Mouse (Mus musculus) hindbrain, embryonic 15.5 days (tissue): ENCODE data around the gene Slc39a10. TPM values are rescaled to one million over a fixed set of nuclear protein-coding genes. Genes with fewer than 3 reads are reported as not detected.

Source experiments
- ATAC-seq: fragments of 200-750 bp; cut with Nextera tagmentation; 2 replicates; pipeline ENCODE4 v1.8.0; 2017; ENCODE audit warnings: low read depth, moderate number of reproducible peaks, moderate TSS enrichment; ENCODE audit not compliant: low FRiP score
- H3K27ac ChIP-seq: fragments of 300-500 bp; sonication (generic); replicated peaks from 2 replicates; pipeline ENCODE4 v1.5.1; 2015; ENCODE audit warnings: mild to moderate bottlenecking, inconsistent platforms
- H3K27me3 ChIP-seq: fragments of 300-500 bp; sonication (generic); 2 replicates; pipeline ENCODE4 v1.6.1; 2015; ENCODE audit warnings: control low read depth, inconsistent platforms
- H3K36me3 ChIP-seq: fragments of 300-500 bp; sonication (generic); 2 replicates; pipeline ENCODE4 v1.6.1; 2015; ENCODE audit warnings: control low read depth, inconsistent platforms
- H3K4me1 ChIP-seq: fragments of 300-500 bp; sonication (generic); replicated peaks from 2 replicates; pipeline ENCODE4 v1.6.1; 2015; ENCODE audit warnings: control low read depth, inconsistent platforms
- H3K4me2 ChIP-seq: fragments of 300-500 bp; sonication (generic); 2 replicates; pipeline ENCODE4 v1.6.1; 2015; ENCODE audit warnings: moderate library complexity, mild to moderate bottlenecking, inconsistent platforms
- H3K4me3 ChIP-seq: fragments of 300-500 bp; sonication (generic); 2 replicates; pipeline ENCODE4 v1.5.1; 2015; ENCODE audit warnings: mild to moderate bottlenecking, inconsistent platforms
- H3K9ac ChIP-seq: fragments of 300-500 bp; sonication (generic); 2 replicates; pipeline ENCODE4 v1.6.1; 2015; ENCODE audit warnings: inconsistent platforms
- H3K9me3 ChIP-seq: fragments of 300-500 bp; sonication (generic); 2 replicates; pipeline ENCODE4 v1.6.1; 2016; ENCODE audit warnings: control low read depth, inconsistent platforms
- WGBS: fragments of 180-500 bp; shearing (Covaris S2); methylation state at CpG from one replicate; pipeline ENCODE4 v1.1.7; 2015; 5-methylcytosine and 5-hydroxymethylcytosine counted together
- polyA plus RNA-seq: library from polyadenylated mRNA; unstranded; fragments of >200 nt; fragmentation: Nextera tagmentation; extraction: Ambion mirVana; gene quantifications from 2 replicates; pipeline ENCODE4 v1.2.1, GENCODE M21; 2015

Gene Slc39a10
- 58.6 and 65.9 TPM in 2 replicates for polyA plus RNA-seq

- Histone ChIP-seq H3K27ac (no peak within 1 kb of the TSS), H3K36me3 (no peaks in the 10 kb centered on the region), H3K27me3 (no peaks in the 10 kb centered on the region), H3K4me2 (no peak within 1 kb of the TSS), H3K9ac (no peak within 1 kb of the TSS), H3K4me3 (no peak within 1 kb of the TSS), H3K4me1 (no peaks in the 10 kb centered on the region), H3K9me3 (no peaks in the 10 kb centered on the region)
- WGBS: 68% methylated on average over 3 of the region's 3 CpGs
- no peak for ATAC-seq
Measured at GRCm38 (mm10) chr1:46892752-46893151, at the start of gene Slc39a10. Slc39a10 (minus strand) TSS chr1:46892852.

GRCm38 (mm10) chr1:46939295-46939694 lies 46.6 kb upstream of the Slc39a10 start:
- no peak for ATAC-seq
- Histone ChIP-seq H3K27me3 (no peaks in the 10 kb centered on the region), H3K27ac (no peak overlapping the region), H3K36me3 (no peaks in the 10 kb centered on the region), H3K9ac (no peak overlapping the region), H3K4me1 (no peaks in the 10 kb centered on the region), H3K9me3 (no peaks in the 10 kb centered on the region), H3K4me3 (no peak overlapping the region), H3K4me2 (no peak overlapping the region)
- WGBS: 88% methylated on average over 2 of the region's 2 CpGs

GRCm38 (mm10) chr1:46937641-46938040 lies 45.0 kb upstream of the Slc39a10 start:
- H3K27ac ChIP-seq: no peak overlapping the region
- H3K4me1 ChIP-seq: no peaks in the 10 kb centered on the region
- ATAC-seq: no peak
- WGBS: 83% methylated on average over 2 of the region's 2 CpGs
- H3K4me3 ChIP-seq: no peak overlapping the region
- no peak overlapping the region for H3K9ac ChIP-seq
- no peak overlapping the region for H3K4me2 ChIP-seq
- no peaks in the 10 kb centered on the region for H3K9me3 ChIP-seq
- no peaks in the 10 kb centered on the region for H3K27me3 ChIP-seq
- no peaks in the 10 kb centered on the region for H3K36me3 ChIP-seq

GRCm38 (mm10) chr1:46927104-46927503 lies 34.5 kb upstream of the Slc39a10 start:
- Histone ChIP-seq H3K9ac (no peak overlapping the region), H3K4me2 (no peak overlapping the region), H3K36me3 (no peaks in the 10 kb centered on the region), H3K27me3 (no peaks in the 10 kb centered on the region), H3K4me1 (no peaks in the 10 kb centered on the region), H3K27ac (no peak overlapping the region), H3K4me3 (no peak overlapping the region), H3K9me3 (no peaks in the 10 kb centered on the region)
- ATAC-seq: no peak

GRCm38 (mm10) chr1:46926239-46926638 lies 33.6 kb upstream of the Slc39a10 start:
- H3K4me1 ChIP-seq: no peaks in the 10 kb centered on the region
- 77% methylated on average over 3 of the region's 3 CpGs for WGBS
- H3K9ac ChIP-seq: no peak overlapping the region
- no peak overlapping the region for H3K27ac ChIP-seq
- no peaks in the 10 kb centered on the region for H3K27me3 ChIP-seq
- no peak overlapping the region for H3K4me3 ChIP-seq
- no peaks in the 10 kb centered on the region for H3K9me3 ChIP-seq
- H3K4me2 ChIP-seq: no peak overlapping the region
- ATAC-seq: no peak
- H3K36me3 ChIP-seq: no peaks in the 10 kb centered on the region

- H3K4me2 ChIP-seq: no peak overlapping the region
- no peaks in the 10 kb centered on the region for H3K36me3 ChIP-seq
- H3K4me3 ChIP-seq: no peak overlapping the region
- H3K27me3 ChIP-seq: no peaks in the 10 kb centered on the region
- no peaks in the 10 kb centered on the region for H3K9me3 ChIP-seq
- H3K9ac ChIP-seq: no peak overlapping the region
- H3K27ac ChIP-seq: no peak overlapping the region
- no peak for ATAC-seq
- no peaks in the 10 kb centered on the region for H3K4me1 ChIP-seq
Measured at GRCm38 (mm10) chr1:46924992-46925391, 32.3 kb upstream of the Slc39a10 start.

- Histone ChIP-seq H3K27me3 (no peaks in the 10 kb centered on the region), H3K27ac (no peak overlapping the region), H3K36me3 (no peaks in the 10 kb centered on the region), H3K9ac (no peak overlapping the region), H3K4me2 (no peak overlapping the region), H3K4me3 (no peak overlapping the region), H3K4me1 (no peaks in the 10 kb centered on the region), H3K9me3 (no peaks in the 10 kb centered on the region)
- ATAC-seq: no peak
- WGBS: 86% methylated on average over 7 of the region's 7 CpGs
Measured at GRCm38 (mm10) chr1:46922904-46923303, 30.3 kb upstream of the Slc39a10 start.

- Histone ChIP-seq H3K9ac (no peak overlapping the region), H3K4me1 (no peaks in the 10 kb centered on the region), H3K9me3 (no peaks in the 10 kb centered on the region), H3K27ac (no peak overlapping the region), H3K4me3 (no peak overlapping the region), H3K36me3 (no peaks in the 10 kb centered on the region), H3K27me3 (no peaks in the 10 kb centered on the region), H3K4me2 (no peak overlapping the region)
- ATAC-seq: no peak
Measured at GRCm38 (mm10) chr1:46921630-46922029, 29.0 kb upstream of the Slc39a10 start.

GRCm38 (mm10) chr1:46916237-46916636 lies 23.6 kb upstream of the Slc39a10 start:
- H3K36me3 ChIP-seq: no peaks in the 10 kb centered on the region
- H3K27me3 ChIP-seq: no peaks in the 10 kb centered on the region
- no peaks in the 10 kb centered on the region for H3K4me1 ChIP-seq
- H3K4me2 ChIP-seq: no peak overlapping the region
- H3K9ac ChIP-seq: no peak overlapping the region
- no peak for ATAC-seq
- H3K9me3 ChIP-seq: no peaks in the 10 kb centered on the region
- H3K4me3 ChIP-seq: no peak overlapping the region
- no peak overlapping the region for H3K27ac ChIP-seq

- no peaks in the 10 kb centered on the region for H3K27me3 ChIP-seq
- no peak for ATAC-seq
- H3K9me3 ChIP-seq: no peaks in the 10 kb centered on the region
- 60% methylated on average over 1 of the region's 1 CpGs for WGBS
- no peaks in the 10 kb centered on the region for H3K36me3 ChIP-seq
- H3K4me3 ChIP-seq: no peak overlapping the region
- H3K9ac ChIP-seq: no peak overlapping the region
- no peaks in the 10 kb centered on the region for H3K4me1 ChIP-seq
- H3K4me2 ChIP-seq: no peak overlapping the region
- H3K27ac ChIP-seq: no peak overlapping the region
Measured at GRCm38 (mm10) chr1:46914349-46914748, 21.7 kb upstream of the Slc39a10 start.

GRCm38 (mm10) chr1:46912506-46913156 lies 20.0 kb upstream of the Slc39a10 start:
- Histone ChIP-seq H3K36me3 (no peaks in the 10 kb centered on the region), H3K27ac (no peak overlapping the region), H3K9me3 (no peaks in the 10 kb centered on the region), H3K4me2 (no peak overlapping the region), H3K4me1 (no peaks in the 10 kb centered on the region), H3K27me3 (no peaks in the 10 kb centered on the region), H3K9ac (no peak overlapping the region), H3K4me3 (no peak overlapping the region)
- no peak for ATAC-seq
- WGBS: 90% methylated on average over 1 of the region's 1 CpGs

- H3K36me3 ChIP-seq: no peaks in the 10 kb centered on the region
- H3K4me3 ChIP-seq: no peak overlapping the region
- 87% methylated on average over 3 of the region's 3 CpGs for WGBS
Measured at GRCm38 (mm10) chr1:46910154-46910553, 17.5 kb upstream of the Slc39a10 start.

GRCm38 (mm10) chr1:46905706-46906105 lies 13.1 kb upstream of the Slc39a10 start:
- Histone ChIP-seq H3K4me3 (no peak overlapping the region), H3K4me1 (no peaks in the 10 kb centered on the region), H3K27ac (no peak overlapping the region), H3K27me3 (no peaks in the 10 kb centered on the region), H3K4me2 (no peak overlapping the region), H3K36me3 (no peaks in the 10 kb centered on the region), H3K9me3 (no peaks in the 10 kb centered on the region), H3K9ac (no peak overlapping the region)
- ATAC-seq: no peak
- 94% methylated on average over 5 of the region's 5 CpGs for WGBS

More at GRCm38 (mm10) chr1:46910154-46910553, 17.5 kb upstream of the Slc39a10 start:
- Histone ChIP-seq H3K9ac (no peak overlapping the region), H3K4me1 (no peaks in the 10 kb centered on the region), H3K9me3 (no peaks in the 10 kb centered on the region), H3K27ac (no peak overlapping the region), H3K27me3 (no peaks in the 10 kb centered on the region), H3K4me2 (no peak overlapping the region)
- ATAC-seq: no peak
